Mouse (Mus musculus) MEL (cell line): ENCODE results near the gene Ppib. TPM values are rescaled to one million over a fixed set of nuclear protein-coding genes. Genes with fewer than 3 reads are reported as not detected.

Source experiments
- DNase-seq: peaks from one replicate; pipeline ENCODE4 v3.0.0; 2011; ENCODE audit warnings: low read depth, low spot score
- H3K27ac ChIP-seq: 2 replicates; pipeline ENCODE4 v1.5.1; 2012; ENCODE audit warnings: low read depth, mild to moderate bottlenecking, control low read depth, low read length, moderate library complexity; ENCODE audit not compliant: control insufficient read depth
- H3K27me3 ChIP-seq, 2 experiments: fragments of 150-350 bp in 1 of 2; sonication (generic) in 1 of 2; 2 replicates each; pipeline ENCODE4 v1.6.1; 2012; ENCODE audit warnings: low read length in 2 of 2, mild to moderate bottlenecking in 2 of 2, improper control_type of control experiment in 1 of 2, moderate library complexity in 1 of 2; ENCODE audit not compliant: insufficient read depth in 2 of 2, control insufficient read depth in 1 of 2
- H3K36me3 ChIP-seq, 2 experiments: 2 replicates each; pipeline ENCODE4 v1.6.1; 2012 to 2014; ENCODE audit warnings: low read length in 2 of 2, improper control_type of control experiment in 1 of 2, inconsistent platforms in 1 of 2, mild to moderate bottlenecking in 1 of 2; ENCODE audit not compliant: insufficient read depth in 2 of 2, control insufficient read depth in 1 of 2
- H3K4me1 ChIP-seq, 2 experiments: fragments of 150-350 bp in 1 of 2; sonication (generic) in 1 of 2; 2 replicates each; pipeline ENCODE4 v1.6.1; 2012; ENCODE audit warnings: low read length in 2 of 2, improper control_type of control experiment in 1 of 2, mild to moderate bottlenecking in 1 of 2; ENCODE audit not compliant: insufficient read depth in 2 of 2, control insufficient read depth in 1 of 2
- H3K4me3 ChIP-seq, 2 experiments: fragments of 150-350 bp in 1 of 2; sonication (generic) in 1 of 2; 2 replicates each; pipeline ENCODE4 v1.5.1; 2012; ENCODE audit warnings: low read depth in 2 of 2, low read length in 2 of 2, mild to moderate bottlenecking in 2 of 2, moderate library complexity in 2 of 2, control low read depth in 1 of 2, improper control_type of control experiment in 1 of 2; ENCODE audit not compliant: control insufficient read depth in 1 of 2, insufficient read depth in 1 of 2
- H3K79me2 ChIP-seq: 2 replicates; pipeline ENCODE4 v1.6.1; 2012; ENCODE audit warnings: mild to moderate bottlenecking, low read length, moderate library complexity; ENCODE audit not compliant: control insufficient read depth, poor library complexity, insufficient read depth
- H3K9ac ChIP-seq: 2 replicates; pipeline ENCODE4 v1.6.1; 2012; ENCODE audit warnings: low read depth, mild to moderate bottlenecking, control low read depth, low read length, moderate library complexity; ENCODE audit not compliant: control insufficient read depth, poor library complexity, severe bottlenecking
- H3K9me3 ChIP-seq: fragments of 150-350 bp; sonication (generic); replicated peaks from 2 replicates; pipeline ENCODE4 v1.6.1; 2012; ENCODE audit warnings: mild to moderate bottlenecking, low read length, improper control_type of control experiment, moderate library complexity; ENCODE audit not compliant: insufficient read depth
- BHLHE40 ChIP-seq: IDR thresholded peaks from 2 replicates; pipeline ENCODE4 v1.6.1; 2012; ENCODE audit warnings: low read depth, mild to moderate bottlenecking, inconsistent platforms, low read length, improper control_type of control experiment, borderline replicate concordance
- CHD1 ChIP-seq: IDR thresholded peaks from 2 replicates; pipeline ENCODE4 v1.6.1; 2012; ENCODE audit warnings: low read depth, mild to moderate bottlenecking, inconsistent platforms, low read length, improper control_type of control experiment
- CTCF ChIP-seq, 3 experiments: IDR thresholded peaks in 2 of 3; conservative IDR thresholded peaks in 1 of 3; 2 replicates each; pipeline ENCODE4 v1.5.1; 2011 to 2012; ENCODE audit warnings: low read length in 3 of 3, low read depth in 2 of 3, mild to moderate bottlenecking in 2 of 3, improper control_type of control experiment in 1 of 3, inconsistent platforms in 1 of 3, mixed read lengths in 1 of 3, moderate library complexity in 1 of 3; ENCODE audit not compliant: control insufficient read depth in 1 of 3, insufficient read depth in 1 of 3, poor library complexity in 1 of 3, severe bottlenecking in 1 of 3
- ELF1 ChIP-seq: IDR thresholded peaks from 2 replicates; pipeline ENCODE4 v1.6.1; 2014; ENCODE audit warnings: low read depth, mild to moderate bottlenecking, inconsistent platforms, low read length, improper control_type of control experiment, moderate library complexity
- GABPA ChIP-seq: IDR thresholded peaks from 2 replicates; pipeline ENCODE4 v1.6.1; 2012; ENCODE audit warnings: low read depth, mild to moderate bottlenecking, inconsistent platforms, low read length, improper control_type of control experiment, moderate library complexity
- GATA1 ChIP-seq: IDR thresholded peaks from 2 replicates; pipeline ENCODE4 v1.6.1; 2011; ENCODE audit warnings: low read depth, low read length, improper control_type of control experiment
- HCFC1 ChIP-seq: IDR thresholded peaks from 2 replicates; pipeline ENCODE4 v1.6.1; 2012; ENCODE audit warnings: low read depth, mild to moderate bottlenecking, inconsistent platforms, low read length, improper control_type of control experiment, moderate library complexity
- JUND ChIP-seq: IDR thresholded peaks from 2 replicates; pipeline ENCODE4 v1.6.1; 2011; ENCODE audit warnings: low read depth, mild to moderate bottlenecking, improper control_type of control experiment, low read length
- MAFK ChIP-seq: IDR thresholded peaks from 2 replicates; pipeline ENCODE4 v1.6.1; 2011; ENCODE audit warnings: low read depth, mild to moderate bottlenecking, low read length, improper control_type of control experiment, borderline replicate concordance
- MEF2A ChIP-seq: IDR thresholded peaks from 2 replicates; pipeline ENCODE4 v1.6.1; 2014; ENCODE audit warnings: low read depth, mild to moderate bottlenecking, inconsistent platforms, low read length, improper control_type of control experiment; ENCODE audit not compliant: poor library complexity, insufficient replicate concordance, severe bottlenecking; ENCODE audit errors: extremely low read depth
- MYB ChIP-seq: IDR thresholded peaks from 2 replicates; pipeline ENCODE4 v1.6.1; 2011; ENCODE audit warnings: mild to moderate bottlenecking, low read depth, low read length, improper control_type of control experiment
- MYC ChIP-seq: IDR thresholded peaks from 2 replicates; pipeline ENCODE4 v1.6.1; 2011; ENCODE audit warnings: low read depth, mild to moderate bottlenecking, low read length, improper control_type of control experiment, moderate library complexity
- NELFE ChIP-seq: IDR thresholded peaks from 2 replicates; pipeline ENCODE4 v1.6.1; 2011; ENCODE audit warnings: low read depth, low read length, improper control_type of control experiment
- NRF1 ChIP-seq: IDR thresholded peaks from 2 replicates; pipeline ENCODE4 v1.6.1; 2014; ENCODE audit warnings: low read depth, mild to moderate bottlenecking, inconsistent platforms, low read length, improper control_type of control experiment, moderate library complexity; ENCODE audit not compliant: poor library complexity, insufficient read depth, severe bottlenecking
- POLR2A ChIP-seq, 2 experiments: IDR thresholded peaks; 2 replicates each; pipeline ENCODE4 v1.6.1; 2011 to 2012; ENCODE audit warnings: low read length in 2 of 2, mild to moderate bottlenecking in 2 of 2, control low read depth in 1 of 2, improper control_type of control experiment in 1 of 2, low read depth in 1 of 2, moderate library complexity in 1 of 2; ENCODE audit not compliant: control insufficient read depth in 1 of 2, insufficient read depth in 1 of 2, poor library complexity in 1 of 2
- POLR2AphosphoS2 ChIP-seq: IDR thresholded peaks from 2 replicates; pipeline ENCODE4 v1.6.1; 2011; ENCODE audit warnings: low read length, improper control_type of control experiment
- SMC3 ChIP-seq: IDR thresholded peaks from 2 replicates; pipeline ENCODE4 v1.6.1; 2011; ENCODE audit warnings: low read depth, low read length, improper control_type of control experiment
- USF1 ChIP-seq: IDR thresholded peaks from 2 replicates; pipeline ENCODE4 v1.6.1; 2014; ENCODE audit warnings: low read depth, mild to moderate bottlenecking, inconsistent platforms, low read length, improper control_type of control experiment, moderate library complexity
- USF2 ChIP-seq, 2 experiments: IDR thresholded peaks; 2 replicates each; pipeline ENCODE4 v1.6.1; 2011 to 2012; ENCODE audit warnings: improper control_type of control experiment in 2 of 2, low read length in 2 of 2, borderline replicate concordance in 1 of 2, inconsistent platforms in 1 of 2, low read depth in 1 of 2, mild to moderate bottlenecking in 1 of 2; ENCODE audit not compliant: insufficient read depth in 1 of 2
- ZKSCAN1 ChIP-seq: IDR thresholded peaks from 2 replicates; pipeline ENCODE4 v1.6.1; 2012; ENCODE audit warnings: low read depth, mild to moderate bottlenecking, inconsistent platforms, low read length, improper control_type of control experiment, moderate library complexity
- polyA plus RNA-seq, 2 experiments: library from polyadenylated mRNA; stranded (reverse) in 1 of 2; unstranded in 1 of 2; fragments of >175 nt in 1 of 2; fragments of >200 nt in 1 of 2; gene quantifications; 2 replicates each; pipeline versions ENCODE4 v1.2.1 to v1.2.4; 2012; ENCODE audit warnings: low replicate concordance in 2 of 2, low read depth in 1 of 2; ENCODE audit not compliant: insufficient read length in 2 of 2, insufficient read depth in 1 of 2, missing spikeins in 1 of 2
- total RNA-seq: library from RNA; depleted of rRNA; stranded (reverse); fragments of 300-350 nt; gene quantifications from 2 replicates; pipeline ENCODE4 v1.2.3, GENCODE M21; 2012

The Ppib gene
- total and polyA plus RNA-seq, 3 experiments, result 291 to 413 TPM; not detected in 1

- no peak for TF ChIP-seq CHD1
- no peak for TF ChIP-seq GABPA
- no peak for TF ChIP-seq MEF2A
- no peak for TF ChIP-seq MYB
- TF ChIP-seq HCFC1, result 0 out of 2 replicates have a peak, but pooled peaks have one; percentile 12
- no peak for TF ChIP-seq SMC3
- no peak for TF ChIP-seq MAFK
- TF ChIP-seq MYC, result no peak
- TF ChIP-seq BHLHE40, result no peak
- no peak for TF ChIP-seq POLR2AphosphoS2
- no peak for TF ChIP-seq NRF1
- peak; percentile 38; the same call in 1 of the 2 replicates for TF ChIP-seq GATA1
- TF ChIP-seq ZKSCAN1, result no peak
- TF ChIP-seq CTCF (IDR thresholded peaks at IDR 0.05 in 2 of 3, conservative IDR thresholded peaks at IDR 0.05 in 1 of 3; ENCODE audit: control insufficient read depth in 1 of 3, insufficient read depth in 1 of 3, low read depth in 2 of 3, low read length in 3 of 3, poor library complexity in 1 of 3, severe bottlenecking in 1 of 3), result no peak
- TF ChIP-seq, all 39 proteins: peak for 8
These were observed 9.6 kb downstream of the Ppib start, which contains the start of gene Snx22 (continued) for GRCm38 (mm10) chr9:66069583-66069982.

- H3K9ac ChIP-seq, result no peak overlapping the region
- TF ChIP-seq ELF1 (no peak), JUND (no peak), POLR2A (IDR thresholded peaks at IDR 0.05; ENCODE audit: control insufficient read depth in 1 of 2, insufficient read depth in 1 of 2, low read depth in 1 of 2, low read length in 2 of 2, poor library complexity in 1 of 2) (no peak), MEF2A (no peak), USF2 (IDR thresholded peaks at IDR 0.05; ENCODE audit: borderline replicate concordance in 1 of 2, insufficient read depth in 1 of 2, low read depth in 1 of 2, low read length in 2 of 2) (no peak), MAFK (no peak), GATA1 (no peak), NELFE (no peak)
- TF ChIP-seq, all 39 proteins: peak for 0
- Histone ChIP-seq H3K27me3 (no peaks in the 10 kb centered on the region), H3K9me3 (no peaks in the 10 kb centered on the region), H3K79me2 (no peaks in the 10 kb centered on the region), H3K36me3 (peaks cover 0 to 5% of the 10 kb centered on the region in 2 experiments; a peak in 3 of 4 replicates), H3K4me3 (no peak overlapping the region), H3K4me1 (peaks cover 0 to 6% of the 10 kb centered on the region in 2 experiments; a peak in 2 of 4 replicates), H3K27ac (no peak overlapping the region)
- peak; percentile 40 for DNase-seq
These were observed 10.1 kb downstream of the Ppib start for GRCm38 (mm10) chr9:66070151-66070550.

- Histone ChIP-seq H3K36me3 (peaks cover 0 to 5% of the 10 kb centered on the region in 2 experiments; a peak in 2 of 4 replicates), H3K9ac (no peak overlapping the region), H3K79me2 (no peaks in the 10 kb centered on the region), H3K27me3 (no peaks in the 10 kb centered on the region), H3K4me3 (no peak overlapping the region), H3K9me3 (no peaks in the 10 kb centered on the region), H3K27ac (no peak overlapping the region), H3K4me1 (peaks cover 0 to 6% of the 10 kb centered on the region in 2 experiments; a peak in 2 of 4 replicates)
- no peak for DNase-seq
- no peak for TF ChIP-seq USF1
- no peak for TF ChIP-seq HCFC1
These were observed 12.7 kb downstream of the Ppib start for GRCm38 (mm10) chr9:66072754-66073153.
